Mouse (Mus musculus) liver, adult 2 months (tissue): ENCODE measurements around the gene Dpysl5.

Experiments used
- CTCF ChIP-seq: fragments of 200-500 bp; IDR thresholded peaks from 2 replicates; pipeline ENCODE4 v1.5.1; 2011; ENCODE audit warnings: low read depth, low read length, control low read depth
- POLR2A ChIP-seq: fragments of 200-500 bp; IDR thresholded peaks from 2 replicates; pipeline ENCODE4 v1.6.1; 2011; ENCODE audit warnings: low read length, control low read depth; ENCODE audit not compliant: insufficient read depth; ENCODE audit errors: extremely low read depth

DNA sequence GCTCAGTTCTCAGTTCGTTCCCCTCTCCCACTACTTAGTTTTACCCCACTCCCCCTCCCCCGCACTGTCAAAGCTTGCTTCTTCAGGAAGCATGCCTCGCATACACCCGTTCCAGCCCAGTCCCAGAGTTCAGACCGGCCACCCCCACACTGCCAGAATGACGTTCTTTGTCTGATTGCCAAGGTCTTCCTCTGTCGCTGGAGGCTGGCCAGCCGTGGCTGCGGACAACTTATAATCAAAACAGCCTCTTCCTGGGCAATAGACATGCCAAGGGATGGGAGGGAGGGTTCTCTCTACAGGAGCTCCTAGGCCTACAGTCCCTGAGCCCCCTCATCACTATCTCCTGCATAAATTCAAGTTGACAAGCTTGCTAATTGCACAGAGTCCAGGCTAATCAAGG lies 57.2 kb downstream of the Dpysl5 start:
- TF ChIP-seq CTCF = no peak
- TF ChIP-seq POLR2A = no peak
